Mouse (Mus musculus) heart, adult 2 months (tissue): ENCODE results near the gene B2m. TPM values are rescaled to one million over a fixed set of nuclear protein-coding genes. Genes with fewer than 3 reads are reported as not detected.

Experiments used
- DNase-seq, 2 experiments: peaks; one replicate each; pipeline ENCODE4 v3.0.0; 2021
- H3K27ac ChIP-seq: fragments of 200-600 bp; 2 replicates; pipeline ENCODE4 v1.8.1; 2022
- H3K27me3 ChIP-seq: fragments of 200-500 bp; 2 replicates; pipeline ENCODE4 v1.6.1; 2012; ENCODE audit warnings: mild to moderate bottlenecking, low read length, inconsistent platforms, mixed read lengths; ENCODE audit not compliant: control insufficient read depth, insufficient read depth
- H3K36me3 ChIP-seq: fragments of 200-500 bp; 2 replicates; pipeline ENCODE4 v1.6.1; 2012; ENCODE audit warnings: low read length, inconsistent platforms; ENCODE audit not compliant: control insufficient read depth, insufficient read depth
- H3K4me1 ChIP-seq: fragments of 200-500 bp; 2 replicates; pipeline ENCODE4 v1.6.1; 2011; ENCODE audit warnings: low read length; ENCODE audit not compliant: control insufficient read depth, insufficient read depth
- H3K4me3 ChIP-seq: fragments of 200-600 bp; 2 replicates; pipeline ENCODE4 v1.8.1; 2022
- H3K79me2 ChIP-seq: fragments of 200-500 bp; replicated peaks from 2 replicates; pipeline ENCODE4 v1.6.1; 2012; ENCODE audit warnings: mild to moderate bottlenecking, inconsistent platforms, low read length, moderate library complexity, mixed read lengths; ENCODE audit not compliant: control insufficient read depth, insufficient read depth
- H3K9ac ChIP-seq: fragments of 200-500 bp; 2 replicates; pipeline ENCODE4 v1.6.1; 2012; ENCODE audit warnings: low read depth, mild to moderate bottlenecking, control low read depth, inconsistent platforms, low read length, mixed read lengths
- CTCF ChIP-seq: fragments of 200-600 bp; IDR thresholded peaks from 2 replicates; pipeline ENCODE4 v1.8.1; 2022; ENCODE audit warnings: antibody characterized with exemption, mild to moderate bottlenecking, moderate library complexity
- EP300 ChIP-seq: fragments of 200-500 bp; IDR thresholded peaks from 2 replicates; pipeline ENCODE4 v1.6.1; 2011; ENCODE audit warnings: low read depth, low read length, control low read depth; ENCODE audit not compliant: insufficient read depth
- POLR2A ChIP-seq: fragments of 200-500 bp; IDR thresholded peaks from 2 replicates; pipeline ENCODE4 v1.6.1; 2011; ENCODE audit warnings: mild to moderate bottlenecking, low read depth, low read length, control low read depth; ENCODE audit not compliant: insufficient read depth
- WGBS: fragments of 180-500 bp; shearing (Covaris S2); methylation state at CpG from one replicate; pipeline ENCODE4 v1.1.7; 2018; 5-methylcytosine and 5-hydroxymethylcytosine counted together
- intact Hi-C: fragments of 180-260 bp; cut with DNase I; formaldehyde crosslinking; loops from one replicate; pipeline ENCODE4 v1.15.1; 2025
- polyA plus RNA-seq: library from polyadenylated mRNA; depleted of rRNA; stranded (reverse); fragments of >200 nt; gene quantifications from 2 replicates; pipeline ENCODE4 v1.2.3, GENCODE M21; 2012
- total RNA-seq, 2 experiments: library from RNA; stranded (reverse); gene quantifications; 2 replicates each; pipeline ENCODE4 v1.2.3; 2021

B2m gene
- total and polyA plus RNA-seq, 3 experiments: 201 to 574 (median 240) TPM

DNA sequence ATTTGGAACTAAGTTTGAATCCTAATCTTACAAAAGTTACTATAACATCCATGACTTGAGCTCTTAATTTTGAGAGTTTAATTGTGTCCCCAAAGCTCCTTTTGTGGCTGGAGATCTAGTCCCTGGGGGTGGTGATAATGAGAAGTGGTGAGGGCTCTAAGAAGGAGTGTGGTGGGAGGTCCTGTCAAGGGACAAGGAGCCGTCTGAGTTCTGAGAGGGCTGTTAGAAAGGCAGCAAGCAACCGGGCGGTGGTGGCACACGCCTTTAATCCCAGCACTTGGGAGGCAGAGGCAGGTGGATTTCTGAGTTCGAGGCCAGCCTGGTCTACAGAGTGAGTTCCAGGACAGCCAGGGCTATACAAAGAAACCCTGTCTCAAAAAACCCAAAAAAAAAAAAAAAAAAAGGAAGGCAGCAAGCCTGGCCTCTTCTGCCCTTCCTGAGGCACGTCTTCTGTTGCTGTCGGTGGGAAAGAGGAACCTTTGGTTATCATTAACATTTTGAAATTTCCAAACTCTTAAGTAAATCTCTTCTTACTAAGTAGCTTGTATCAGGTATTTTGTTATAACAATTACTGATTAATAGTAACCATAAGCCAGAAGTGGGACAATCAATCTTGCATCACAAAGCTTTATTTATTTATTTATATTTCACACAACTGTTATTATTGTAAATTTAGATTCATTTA is 6.3 kb downstream of the B2m start:
- peaks cover 6% of the 10 kb centered on the region for H3K4me1 ChIP-seq
- intact Hi-C loops: no loop called here
- H3K79me2 ChIP-seq: peaks cover 2% of the 10 kb centered on the region
- no peak overlapping the region for H3K4me3 ChIP-seq
- peaks cover 23% of the 10 kb centered on the region for H3K36me3 ChIP-seq
- no peak for TF ChIP-seq CTCF
- no peak for TF ChIP-seq EP300
- TF ChIP-seq POLR2A: no peak
- H3K27ac ChIP-seq: no peak overlapping the region
- no peak for DNase-seq
- no peak overlapping the region for H3K9ac ChIP-seq
- WGBS: 78% methylated on average over 7 of the region's 7 CpGs
- no peaks in the 10 kb centered on the region for H3K27me3 ChIP-seq

DNA sequence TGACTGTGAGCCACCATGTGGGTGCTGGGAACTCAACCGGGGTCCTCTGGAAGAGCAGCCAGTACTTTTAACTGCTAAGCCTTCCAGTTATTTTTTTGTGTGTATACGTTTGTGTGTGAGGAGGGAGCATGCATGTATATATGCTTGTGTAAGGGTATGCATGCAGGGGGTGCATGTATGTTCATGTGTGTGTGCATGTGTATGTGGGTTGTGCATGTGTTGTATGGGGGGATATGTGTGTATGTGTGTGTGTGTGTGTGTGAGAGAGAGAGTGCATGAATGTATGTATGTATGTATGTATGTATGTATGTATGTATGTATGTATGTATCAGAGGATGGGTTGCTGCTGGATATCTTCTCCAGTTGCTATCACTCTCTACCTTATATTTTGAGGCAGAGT is 7.0 kb downstream of the B2m start:
- Histone ChIP-seq H3K27ac (no peak overlapping the region), H3K9ac (no peak overlapping the region), H3K4me3 (no peak overlapping the region), H3K36me3 (peaks cover 23% of the 10 kb centered on the region), H3K4me1 (peaks cover 6% of the 10 kb centered on the region), H3K27me3 (no peaks in the 10 kb centered on the region), H3K79me2 (peaks cover 2% of the 10 kb centered on the region)
- TF ChIP-seq POLR2A: peak; percentile 23; the same call in 1 of the 2 replicates
- TF ChIP-seq EP300: no peak
- TF ChIP-seq CTCF: no peak
- DNase-seq: no peak
- 92% methylated on average over 2 of the region's 2 CpGs for WGBS
- intact Hi-C loops: no loop called here

DNA sequence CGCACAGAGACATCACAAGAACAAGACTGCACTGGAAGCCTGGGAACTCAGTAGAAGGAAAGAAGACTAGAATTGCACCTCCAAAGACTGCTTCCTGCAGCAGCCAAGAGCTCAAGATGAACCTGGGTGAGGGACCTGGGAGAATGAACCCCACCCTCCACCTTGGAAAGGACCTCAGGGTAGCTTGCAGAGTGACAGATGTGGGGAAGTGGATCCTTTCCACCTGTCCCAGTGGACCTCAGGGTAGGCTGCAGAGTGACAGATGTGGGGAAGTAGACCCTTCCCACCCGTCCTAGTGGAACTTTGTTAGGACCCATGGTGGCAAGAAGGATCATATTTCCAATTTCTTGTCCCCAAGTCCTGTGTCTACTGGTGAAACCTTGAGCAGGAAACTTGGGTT is 7.8 kb downstream of the B2m start:
- Histone ChIP-seq H3K27ac (no peak overlapping the region), H3K36me3 (peaks cover 18% of the 10 kb centered on the region), H3K9ac (no peak overlapping the region), H3K27me3 (no peaks in the 10 kb centered on the region), H3K4me1 (peaks cover 3% of the 10 kb centered on the region; the same call in 1 of the 2 replicates), H3K4me3 (no peak overlapping the region), H3K79me2 (peaks cover 2% of the 10 kb centered on the region; the same call in 1 of the 2 replicates)
- WGBS: 87% methylated on average over 2 of the region's 2 CpGs
- no peak for DNase-seq
- 0 out of 2 replicates have a peak, but pooled peaks have one; percentile 28 for TF ChIP-seq POLR2A
- no peak for TF ChIP-seq EP300
- TF ChIP-seq CTCF: no peak
- intact Hi-C loops: no loop called here

DNA sequence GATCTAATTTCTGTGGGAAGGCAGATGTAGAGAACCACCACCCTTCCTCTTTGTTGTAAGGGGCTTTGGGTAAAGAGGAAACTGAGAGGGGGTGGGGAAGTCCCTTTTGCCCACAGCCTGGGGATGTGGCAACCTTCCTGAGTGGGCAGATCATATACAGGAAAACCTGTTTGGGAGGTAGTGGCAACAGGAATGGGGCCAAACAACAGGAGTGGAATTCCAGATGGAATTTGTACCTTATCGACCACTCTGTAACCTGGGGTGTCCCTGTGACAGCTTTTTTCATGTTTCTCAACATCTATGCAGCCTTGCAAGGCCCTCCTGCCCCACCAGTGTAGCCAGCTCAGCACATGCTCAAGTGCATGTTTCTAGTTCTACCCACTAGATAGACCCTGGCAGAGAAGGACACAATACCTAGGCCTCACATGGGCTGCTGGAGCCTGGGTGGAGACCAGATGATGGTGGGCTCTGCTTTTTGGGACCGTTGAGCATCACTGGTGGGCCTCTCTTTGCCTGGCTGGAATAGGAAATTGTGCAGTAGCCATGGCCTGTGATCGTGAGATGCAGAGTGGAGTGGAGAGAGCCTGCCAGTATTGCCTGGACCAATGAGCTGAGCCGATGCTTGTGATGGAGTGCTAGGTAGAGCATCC is 8.7 kb downstream of the B2m start:
- H3K4me1 ChIP-seq: peaks cover 4% of the 10 kb centered on the region; the same call in 1 of the 2 replicates
- intact Hi-C loops: no loop called here
- no peak overlapping the region for H3K27ac ChIP-seq
- no peak overlapping the region for H3K9ac ChIP-seq
- 77% methylated on average over 4 of the region's 4 CpGs for WGBS
- no peaks in the 10 kb centered on the region for H3K27me3 ChIP-seq
- H3K79me2 ChIP-seq: peaks cover 2% of the 10 kb centered on the region; the same call in 1 of the 2 replicates
- TF ChIP-seq CTCF (no peak), POLR2A (no peak), EP300 (no peak)
- peaks cover 10% of the 10 kb centered on the region for H3K36me3 ChIP-seq
- DNase-seq: no peak
- no peak overlapping the region for H3K4me3 ChIP-seq

DNA sequence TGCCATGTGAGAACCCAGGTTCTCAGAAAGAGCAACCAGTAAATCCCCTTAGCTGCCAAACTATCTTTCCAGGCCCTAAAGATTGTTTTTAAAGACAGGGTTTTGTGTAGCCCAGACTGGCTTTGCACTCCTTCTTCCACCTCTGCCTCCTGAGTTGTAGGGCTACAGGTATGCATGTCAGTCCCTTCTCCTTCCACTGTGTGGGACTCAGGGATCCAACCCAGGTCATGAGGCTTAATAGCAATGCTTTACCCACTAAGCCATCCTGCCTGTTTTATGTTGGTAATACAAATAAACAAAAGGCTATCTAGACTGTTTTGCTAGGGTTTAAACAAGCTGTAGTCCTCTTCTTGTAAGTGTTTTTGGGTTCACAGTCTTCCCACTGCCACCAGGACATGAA is 10.1 kb downstream of the B2m start:
- H3K27ac ChIP-seq: no peak overlapping the region
- intact Hi-C loops: no loop called here
- no peaks in the 10 kb centered on the region for H3K79me2 ChIP-seq
- TF ChIP-seq POLR2A (no peak), CTCF (no peak)
- H3K27me3 ChIP-seq: no peaks in the 10 kb centered on the region
- H3K9ac ChIP-seq: no peak overlapping the region
- H3K36me3 ChIP-seq: peaks cover 2% of the 10 kb centered on the region
- no peak for DNase-seq
- no peak overlapping the region for H3K4me3 ChIP-seq
- H3K4me1 ChIP-seq: peaks cover 3% of the 10 kb centered on the region; the same call in 1 of the 2 replicates

- WGBS: 34% methylated on average over 6 of the region's 6 CpGs
- Histone ChIP-seq H3K36me3 (no peaks in the 10 kb centered on the region; the same call in 1 of the 2 replicates), H3K27me3 (no peaks in the 10 kb centered on the region), H3K27ac (no peak overlapping the region), H3K4me1 (peaks cover 3% of the 10 kb centered on the region), H3K9ac (no peak overlapping the region), H3K79me2 (no peaks in the 10 kb centered on the region), H3K4me3 (no peak overlapping the region)
- no peak for TF ChIP-seq POLR2A
- TF ChIP-seq CTCF: no peak
- no peak for TF ChIP-seq EP300
- DNase-seq: no peak
- intact Hi-C loops: no loop called here
These were observed 10.9 kb downstream of the B2m start for GRCm38 (mm10) chr2:122158362-122158802.
